Mouse (Mus musculus): ENCODE measurements around the gene Fam222a.
A peak's percentile ranks its signal among the peaks of the same experiment; 100 is the strongest.

Fam222a gene

DNA sequence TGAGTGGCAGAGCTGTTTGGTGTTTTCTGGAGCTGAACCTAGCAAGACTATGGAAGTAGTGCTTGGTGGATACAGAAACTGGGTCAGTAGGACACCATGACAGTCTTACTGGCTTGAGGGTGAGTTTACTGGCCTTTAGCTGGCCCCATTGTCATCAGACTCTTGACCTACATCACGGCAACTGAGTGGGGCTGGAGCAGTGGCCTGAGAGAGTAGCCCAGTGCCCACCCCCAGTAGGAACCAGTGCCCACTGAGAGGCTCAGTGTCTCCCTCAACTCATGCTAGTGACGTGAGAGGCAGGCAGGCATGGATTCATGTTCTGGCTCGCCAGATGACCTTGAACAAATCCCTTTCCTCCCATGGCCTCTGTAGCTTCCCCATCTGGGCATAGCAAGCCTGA is 15.2 kb downstream of the Fam222a start:
- no peak for DNase-seq (ENCODE audit: low read depth, low spot score)

GRCm38 (mm10) chr5:114583490-114584175 is 15.8 kb downstream of the Fam222a start:
- DNase-seq (ENCODE audit: low read depth, low spot score), result no peak

GRCm38 (mm10) chr5:114584293-114585104 is 16.7 kb downstream of the Fam222a start:
- DNase-seq (ENCODE audit: low read depth, low spot score), result no peak

DNA sequence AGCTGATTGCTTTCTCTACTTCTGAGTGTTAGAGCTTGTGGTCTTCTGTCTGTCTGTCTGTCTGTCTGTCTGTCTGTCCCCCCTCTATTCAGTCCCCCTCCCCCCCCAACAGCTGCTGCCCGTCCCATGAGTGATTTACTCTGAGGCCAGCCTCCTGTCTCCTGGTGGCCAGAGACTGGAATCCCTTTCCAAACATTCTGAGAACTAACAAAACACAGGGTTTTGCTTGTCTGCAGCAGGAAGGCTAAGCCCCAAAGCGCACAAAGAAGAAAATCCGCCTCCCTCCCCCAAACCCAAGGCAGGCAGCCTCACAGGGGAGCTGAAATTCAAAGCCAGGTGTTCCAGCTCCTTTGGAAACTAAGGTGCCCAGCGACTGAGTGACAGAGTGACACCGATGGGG is 17.9 kb downstream of the Fam222a start:
- DNase-seq (ENCODE audit: low read depth, low spot score), result no peak

DNA sequence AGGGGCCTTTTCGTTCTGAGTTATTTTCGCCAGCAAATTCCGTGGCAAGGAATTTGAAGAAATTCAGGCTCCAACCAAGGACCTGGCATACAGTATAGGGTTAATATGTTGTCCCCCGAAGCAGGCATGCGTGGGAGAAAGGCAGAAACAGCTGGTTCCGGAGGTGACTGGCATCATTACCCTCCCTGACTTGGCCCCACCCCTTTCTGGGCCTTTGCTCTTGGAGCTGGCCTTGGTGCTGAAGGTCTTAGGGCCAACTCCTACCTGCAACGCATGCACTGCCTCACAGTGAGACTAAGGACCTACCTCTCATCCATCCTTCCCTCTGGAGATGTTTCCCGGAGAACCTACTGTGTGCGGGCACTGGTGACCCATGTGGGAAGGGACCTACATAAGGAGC is 20.1 kb downstream of the Fam222a start:
- peak; percentile 78 for DNase-seq (ENCODE audit: low read depth, low spot score)

- DNase-seq (ENCODE audit: low read depth, low spot score), result no peak
These were observed 20.6 kb downstream of the Fam222a start for GRCm38 (mm10) chr5:114588416-114588815.

- no peak for DNase-seq (ENCODE audit: low read depth, low spot score)
These were observed 21.2 kb downstream of the Fam222a start for GRCm38 (mm10) chr5:114589026-114589425.

GRCm38 (mm10) chr5:114589454-114589853 is 21.6 kb downstream of the Fam222a start:
- DNase-seq (ENCODE audit: low read depth, low spot score), result no peak

DNA sequence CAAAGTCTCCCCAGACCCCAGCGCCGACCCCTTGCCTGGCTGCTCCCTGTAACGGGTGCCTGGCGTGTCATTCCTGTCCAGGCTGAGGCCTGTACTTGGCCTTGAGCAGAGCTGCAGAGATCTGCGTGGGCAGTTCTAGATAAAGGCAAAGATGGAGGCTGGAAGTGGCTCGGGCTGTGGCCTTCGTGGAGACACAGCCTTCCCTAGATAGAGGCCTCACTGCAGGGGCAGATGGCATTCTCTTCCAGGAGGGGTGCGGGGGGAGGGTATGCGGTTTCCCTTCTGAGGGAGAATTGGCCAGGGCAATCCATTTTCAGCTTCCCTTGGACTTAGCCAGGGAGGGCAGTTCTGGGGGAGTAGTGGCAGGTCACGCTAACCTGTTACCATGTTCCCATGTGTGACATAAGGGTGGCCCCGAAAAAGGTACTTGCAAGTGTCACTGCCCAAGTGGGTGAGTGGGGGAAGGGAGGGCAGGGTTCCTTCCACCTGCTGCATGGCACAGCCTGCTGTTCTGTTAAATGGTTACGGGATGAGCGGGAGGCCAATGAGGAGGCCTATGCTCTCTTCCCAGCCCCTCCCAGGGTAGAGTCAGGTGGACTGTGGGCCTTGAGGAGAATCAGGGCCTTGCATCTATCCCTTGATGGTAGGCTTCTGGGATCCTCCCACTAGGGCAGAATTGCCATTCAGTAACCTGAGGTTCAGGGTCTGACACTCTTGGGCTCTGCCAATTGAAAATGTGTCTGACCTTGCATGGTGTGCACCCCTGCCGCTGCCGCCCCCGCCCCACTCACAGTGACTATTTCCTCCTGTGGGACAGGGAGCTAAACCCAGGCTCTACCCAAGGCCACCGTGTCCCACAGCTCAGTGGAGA is 22.5 kb downstream of the Fam222a start:
- DNase-seq (ENCODE audit: low read depth, low spot score), result no peak

GRCm38 (mm10) chr5:114591151-114591561 is 23.3 kb downstream of the Fam222a start:
- no peak for DNase-seq (ENCODE audit: low read depth, low spot score)

- DNase-seq (ENCODE audit: low read depth, low spot score), result no peak
These were observed 24.8 kb downstream of the Fam222a start for GRCm38 (mm10) chr5:114592463-114593160.

GRCm38 (mm10) chr5:114593161-114593821 is 25.5 kb downstream of the Fam222a start:
- DNase-seq (ENCODE audit: low read depth, low spot score), result no peak

- DNase-seq (ENCODE audit: low read depth, low spot score), result no peak
These were observed 26.1 kb downstream of the Fam222a start for GRCm38 (mm10) chr5:114593949-114594348.

GRCm38 (mm10) chr5:114594741-114595241 is 27.0 kb downstream of the Fam222a start:
- no peak for DNase-seq (ENCODE audit: low read depth, low spot score)

DNA sequence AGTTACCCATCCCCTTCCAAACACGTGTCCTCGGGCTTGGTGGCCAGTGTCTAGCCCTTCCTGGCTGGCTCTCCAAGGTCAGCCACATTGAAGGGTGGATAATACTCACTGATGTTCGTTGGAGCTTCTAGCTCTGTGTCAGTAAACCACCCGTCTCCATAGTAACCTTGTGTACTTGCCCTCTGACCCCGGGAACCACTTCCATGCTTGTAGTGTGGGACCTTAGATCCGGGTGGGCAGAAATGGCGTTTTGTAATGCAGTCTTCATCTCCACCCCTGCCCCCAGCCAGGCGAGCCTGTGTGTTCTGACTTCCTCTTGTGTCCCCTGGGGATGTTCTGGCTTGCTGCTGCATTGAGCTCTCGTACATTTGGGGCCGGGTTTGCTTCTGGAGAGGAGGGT is 28.8 kb downstream of the Fam222a start:
- DNase-seq (ENCODE audit: low read depth, low spot score), result peak; percentile 62

GRCm38 (mm10) chr5:114597222-114597621 is 29.4 kb downstream of the Fam222a start:
- no peak for DNase-seq (ENCODE audit: low read depth, low spot score)

DNA sequence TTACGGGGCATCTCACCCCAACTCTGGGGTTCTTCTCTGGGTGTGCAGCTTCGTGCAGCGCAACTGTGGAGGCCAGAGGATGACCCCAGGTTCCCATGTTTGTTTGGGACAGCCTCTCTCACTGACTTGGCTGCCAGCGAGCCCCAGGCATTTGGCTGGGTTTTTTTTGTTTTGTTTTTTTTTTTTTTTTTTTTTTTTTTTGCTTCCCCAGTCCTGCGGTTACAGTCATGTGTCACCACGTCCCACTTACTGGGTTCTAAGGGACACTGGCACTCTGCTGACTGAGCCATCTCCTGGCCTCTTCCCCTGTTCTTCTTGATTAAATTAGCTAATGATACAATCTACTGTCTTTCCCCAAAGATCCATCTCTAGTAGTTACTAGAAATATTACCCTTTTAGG is 29.8 kb downstream of the Fam222a start:
- no peak for DNase-seq (ENCODE audit: low read depth, low spot score)

DNA sequence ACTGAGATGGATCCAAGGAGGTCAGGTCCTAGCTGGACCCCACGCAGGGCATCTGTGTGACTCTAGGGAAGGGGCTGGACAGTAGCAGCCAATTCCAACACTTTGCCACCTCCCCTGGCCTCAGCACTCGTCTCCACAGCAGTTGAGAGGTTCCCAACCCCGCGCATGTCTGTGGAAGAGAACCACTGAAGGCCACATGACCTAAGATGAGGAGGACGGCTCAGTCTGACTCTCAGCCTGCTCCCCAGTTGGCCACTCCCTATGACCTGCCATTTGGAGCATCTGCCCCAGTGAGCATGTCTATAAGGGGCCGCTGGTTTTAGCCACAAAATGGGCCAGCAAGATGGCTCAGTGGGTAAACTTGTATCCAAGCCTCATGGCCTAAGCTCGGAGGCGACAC is 34.2 kb downstream of the Fam222a start:
- no peak for DNase-seq (ENCODE audit: low read depth, low spot score)

DNA sequence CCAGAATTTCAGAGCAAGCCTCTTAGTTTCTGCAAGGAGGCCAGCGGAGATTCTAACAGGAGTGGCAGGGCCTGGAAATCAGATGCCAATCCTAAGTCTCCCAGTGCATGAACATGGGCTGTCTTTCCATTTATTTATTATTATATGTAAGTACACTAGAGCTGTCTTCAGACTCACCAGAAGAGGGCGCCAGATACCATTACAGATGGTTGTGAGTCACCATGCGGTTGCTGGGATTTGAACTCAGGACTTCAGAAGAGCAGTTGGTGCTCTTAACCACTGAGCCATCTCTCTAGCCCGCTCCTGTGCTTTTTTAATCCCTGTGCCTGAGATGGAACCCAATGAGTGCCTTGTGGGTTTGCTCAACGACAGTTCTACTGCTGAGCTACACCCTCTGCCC is 36.2 kb downstream of the Fam222a start:
- DNase-seq (ENCODE audit: low read depth, low spot score), result peak; percentile 59

DNA sequence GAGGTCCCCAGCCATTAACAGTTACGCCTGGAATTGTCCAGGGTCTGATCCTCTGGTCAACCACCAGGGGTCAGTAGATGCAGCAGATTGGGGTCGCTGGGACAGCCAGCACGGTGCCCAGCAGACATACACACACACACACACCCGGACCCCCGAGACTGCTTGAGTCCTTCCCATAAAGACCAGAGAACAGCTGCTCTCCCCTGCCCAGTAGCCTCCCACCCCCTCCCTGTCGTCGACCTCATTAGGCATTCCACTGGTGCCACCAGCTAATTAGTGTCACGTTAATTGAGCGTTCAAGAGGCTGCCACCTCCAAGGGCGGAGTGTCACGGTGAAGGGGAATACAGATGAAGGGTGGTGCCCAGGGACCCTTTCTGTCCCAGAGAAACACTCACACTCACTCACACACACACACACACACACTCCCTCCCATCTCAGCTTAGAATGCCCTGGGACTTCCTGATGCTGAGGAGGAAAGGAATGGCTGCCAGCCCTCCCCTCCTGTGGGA is 37.0 kb downstream of the Fam222a start:
- DNase-seq (ENCODE audit: low read depth, low spot score), result peak; percentile 51

DNA sequence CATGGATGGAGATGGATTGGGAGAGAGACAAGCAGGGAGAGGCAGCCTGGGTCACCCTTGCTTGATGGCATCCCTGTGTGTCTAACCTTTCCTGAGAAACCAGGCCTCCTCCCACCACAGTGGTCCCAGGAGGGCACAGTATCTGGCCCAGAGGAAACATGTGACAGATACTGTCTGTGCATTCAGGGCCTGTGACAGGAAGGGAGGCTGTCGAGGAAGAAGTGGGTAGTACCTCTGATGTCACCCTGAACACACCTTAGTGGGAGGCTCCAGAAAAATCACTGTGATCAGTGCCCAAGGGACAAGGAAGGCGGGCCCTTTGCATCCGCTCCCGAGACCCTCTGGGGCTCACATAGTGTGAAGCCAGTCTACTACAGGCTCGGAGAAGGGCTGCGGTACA is 38.2 kb downstream of the Fam222a start:
- no peak for DNase-seq (ENCODE audit: low read depth, low spot score)

All from R1 (cell line).